Mouse (Mus musculus): ENCODE results near the gene Parp3.
"Not testable (repeated sequence)": the region's sequence is repeated elsewhere in the genome, so short reads cannot be mapped to it uniquely, and the experiment has no call there.

Gene Parp3

DNA sequence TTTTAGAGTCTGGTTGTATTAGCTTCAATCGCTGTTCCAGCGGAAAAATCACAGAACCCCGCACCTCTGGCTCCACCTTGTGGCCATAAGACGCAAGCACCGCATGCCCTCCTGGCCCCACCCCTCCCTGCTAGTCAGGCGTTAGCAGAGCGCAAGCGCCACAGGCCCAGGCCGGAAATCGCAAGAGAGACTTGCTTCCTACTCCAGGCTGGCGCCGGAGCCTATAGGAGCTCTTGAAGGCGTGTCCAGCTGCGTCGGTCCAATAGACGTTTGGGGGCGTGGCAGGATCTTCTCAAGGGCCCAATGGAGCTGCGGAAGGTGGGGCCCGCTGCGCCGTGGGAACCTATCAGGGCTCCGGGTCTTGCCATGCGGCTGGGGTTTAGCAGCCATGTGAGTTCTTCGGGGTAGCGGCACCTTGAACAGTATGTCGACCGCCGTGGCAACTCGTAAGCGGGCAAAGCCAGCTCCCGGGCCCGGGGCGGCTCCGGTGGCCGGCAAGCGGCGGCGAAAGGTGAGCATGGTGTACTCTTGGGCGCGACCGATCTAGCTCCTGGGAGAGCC, at the start of gene Parp3:
Gene Parp3, minus strand, starts transcription at position 26 of the 561 bp plus-strand sequence.
- DNase-seq = peak; percentile 99 to 100

GRCm38 (mm10) chr9:106519909-106520308, 43.2 kb upstream of the Parp3 start:
- DNase-seq = no peak

- no peak for DNase-seq
Observed at GRCm38 (mm10) chr9:106519433-106519832, 42.7 kb upstream of the Parp3 start.

GRCm38 (mm10) chr9:106514273-106514672, 37.5 kb upstream of the Parp3 start, which contains the start of gene Iqcf5:
TSS of gene Iqcf5 (plus strand) at chr9:106514573.
- no peak for DNase-seq

DNA sequence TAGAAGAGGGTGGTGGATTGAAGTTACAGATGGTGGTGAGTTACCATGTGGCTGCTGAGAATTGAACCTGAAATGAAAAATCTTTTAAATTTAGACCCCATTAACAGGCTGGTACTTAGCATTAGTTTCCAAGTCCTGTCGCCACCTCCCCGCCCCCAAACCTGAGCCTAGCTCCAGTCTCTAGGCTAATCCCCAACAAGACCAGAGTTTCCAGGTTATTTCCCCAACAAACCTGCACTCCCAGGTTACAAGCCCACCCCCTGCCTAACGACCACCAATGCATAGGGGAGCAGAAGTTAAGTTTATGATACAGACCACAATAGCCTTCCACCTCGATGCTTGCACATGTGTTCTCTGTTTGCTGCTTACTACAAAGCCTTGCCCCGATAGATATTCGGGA, 36.8 kb upstream of the Parp3 start:
- no peak for DNase-seq

DNA sequence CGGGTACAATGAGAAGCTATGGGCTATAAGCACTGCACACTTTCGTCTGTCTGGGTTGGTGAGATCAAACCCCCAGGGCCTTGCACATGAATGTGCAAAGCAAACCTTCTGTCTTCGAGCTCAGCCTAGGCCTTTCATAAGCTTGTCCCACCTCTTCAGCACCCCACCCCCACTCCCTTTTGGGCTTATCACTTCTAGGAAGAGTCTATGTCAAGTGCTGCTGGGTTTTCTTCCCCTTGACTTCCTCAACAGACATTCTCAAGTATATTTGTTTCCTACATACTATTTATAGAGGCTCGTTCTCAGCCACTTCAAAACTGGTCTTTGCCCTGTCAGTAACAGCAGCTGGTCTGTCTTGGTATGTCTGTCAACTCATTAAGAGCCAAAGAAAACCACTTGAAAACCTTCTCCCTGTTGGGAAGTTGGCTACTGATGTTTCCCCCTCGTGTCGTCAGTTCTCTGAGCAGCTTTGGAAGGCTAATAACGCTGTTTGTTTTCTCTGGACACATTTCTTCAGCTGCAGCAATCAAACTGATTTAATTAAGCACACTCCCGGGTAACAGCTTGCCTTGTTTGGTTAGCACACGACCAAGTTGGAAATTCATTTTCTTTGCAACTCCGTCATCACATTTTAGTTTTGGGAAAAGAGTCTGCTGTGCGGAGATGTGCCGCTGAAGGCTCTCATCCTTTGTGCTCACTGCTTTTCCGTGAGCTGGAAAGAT, 36.1 kb upstream of the Parp3 start:
- no peak for DNase-seq

DNA sequence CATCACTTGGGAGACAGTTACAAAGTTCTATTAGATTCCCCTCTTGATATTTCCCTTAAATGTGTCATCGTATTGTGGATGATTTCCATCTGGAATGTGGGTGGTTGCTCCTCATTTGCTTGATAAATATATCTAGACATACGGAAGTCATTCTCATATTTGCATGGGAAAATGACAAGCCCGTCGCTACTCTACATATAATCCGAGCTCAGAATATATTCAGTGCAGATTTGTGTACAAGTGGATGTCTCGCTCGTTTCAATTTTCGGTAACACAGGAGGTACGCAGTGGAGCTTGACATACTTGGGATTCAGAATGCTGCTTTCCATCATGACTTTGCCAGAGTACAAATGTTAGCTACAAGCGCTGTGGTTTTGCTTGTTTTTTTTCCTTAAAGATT, 32.6 kb upstream of the Parp3 start:
- no peak for DNase-seq

GRCm38 (mm10) chr9:106504246-106504645, 27.5 kb upstream of the Parp3 start:
- DNase-seq = no peak

DNA sequence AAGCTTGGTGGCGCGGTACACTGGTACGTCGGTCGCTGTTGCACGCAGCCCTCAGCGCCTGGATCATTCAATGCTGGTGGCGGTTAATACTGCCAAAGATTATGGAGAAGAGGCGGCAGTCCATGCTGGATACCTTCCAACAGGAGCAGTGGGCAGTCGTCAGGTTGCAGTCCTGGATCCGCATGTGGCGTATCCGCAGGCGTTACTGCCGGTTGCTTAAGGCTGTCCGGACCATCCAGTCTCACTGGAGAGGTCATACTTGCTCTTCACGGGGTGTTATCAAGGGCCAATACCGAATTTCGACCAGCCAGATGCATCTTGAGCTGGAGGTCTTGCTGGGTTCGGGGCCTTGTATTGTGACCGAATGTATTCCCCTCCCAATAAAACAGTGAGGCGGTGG, 25.1 kb upstream of the Parp3 start:
- DNase-seq = no peak

- DNase-seq = no peak
Observed at GRCm38 (mm10) chr9:106499667-106500066, 22.9 kb upstream of the Parp3 start, which contains the start of gene Iqcf1. TSS of gene Iqcf1 (plus strand) at chr9:106499967.

- not testable (repeated sequence) for DNase-seq
Observed at GRCm38 (mm10) chr9:106487602-106488001, 10.9 kb upstream of the Parp3 start.

DNA sequence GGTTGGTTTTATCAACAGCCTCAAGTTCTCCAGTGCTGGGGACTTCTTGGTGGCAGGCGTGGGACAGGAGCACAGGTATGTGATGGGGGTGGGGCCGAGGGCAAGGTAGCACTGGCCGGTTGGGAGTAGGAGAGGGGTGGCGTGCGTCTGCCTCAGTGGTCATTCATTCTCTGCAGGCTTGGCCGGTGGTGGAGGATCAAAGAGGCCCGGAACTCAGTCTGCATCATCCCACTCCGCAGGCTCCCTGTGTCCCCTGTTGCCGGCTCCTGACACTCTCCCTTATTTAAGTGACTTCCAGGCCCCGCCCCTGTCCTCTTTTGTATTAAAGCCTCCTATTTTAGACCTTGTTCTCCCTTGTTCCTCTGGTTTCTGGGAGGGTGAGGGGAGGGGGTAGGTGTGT, 8.3 kb upstream of the Parp3 start:
- DNase-seq = no peak

DNA sequence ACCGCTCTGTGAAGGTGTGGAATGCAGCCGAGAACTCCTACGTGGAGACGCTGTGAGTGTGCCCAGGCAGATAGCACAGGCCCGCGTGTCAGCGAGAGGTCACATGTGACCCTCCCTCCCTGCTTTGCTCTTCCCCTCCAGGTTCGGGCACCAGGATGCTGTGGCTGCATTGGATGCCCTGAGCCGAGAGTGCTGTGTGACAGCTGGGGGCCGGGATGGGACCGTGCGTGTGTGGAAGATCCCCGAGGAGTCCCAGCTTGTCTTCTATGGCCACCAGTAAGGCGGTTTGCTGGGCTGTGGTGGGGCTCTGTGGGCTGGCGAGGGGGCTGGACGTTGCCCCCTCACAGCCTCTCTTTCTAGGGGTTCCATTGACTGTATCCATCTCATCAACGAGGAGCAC, 6.9 kb upstream of the Parp3 start:
- no peak for DNase-seq

- peak in 1 of 2 experiments; percentile 0 for DNase-seq
Observed at GRCm38 (mm10) chr9:106483136-106483535, 6.4 kb upstream of the Parp3 start.

DNA sequence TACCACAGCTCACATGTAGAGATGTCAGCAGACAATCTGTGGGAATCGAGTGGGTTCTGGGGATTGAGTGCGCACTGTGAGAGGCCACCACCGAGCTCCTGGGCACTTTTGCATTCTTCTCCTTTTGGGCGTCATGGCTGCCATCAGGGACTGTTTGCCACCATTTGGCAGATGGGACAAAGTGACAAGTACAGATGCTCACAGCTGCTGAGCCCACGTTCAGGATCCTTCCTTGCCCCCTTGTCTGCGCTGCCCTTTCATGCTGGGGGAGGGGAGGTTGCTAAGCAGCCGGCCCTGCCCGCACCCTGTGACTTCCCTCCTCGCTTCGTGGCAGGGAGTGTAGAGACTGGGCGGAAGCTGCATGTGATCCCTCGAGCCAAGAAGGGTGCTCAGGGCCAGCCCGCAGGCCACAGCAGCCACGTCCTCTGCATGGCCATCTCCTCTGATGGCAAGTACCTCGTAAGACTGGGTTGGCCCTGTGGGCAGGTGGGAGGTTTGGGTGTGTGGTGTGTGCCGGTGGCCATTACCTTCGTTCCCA, 5.9 kb upstream of the Parp3 start:
- DNase-seq = peak in 1 of 2 experiments; percentile 0

DNA sequence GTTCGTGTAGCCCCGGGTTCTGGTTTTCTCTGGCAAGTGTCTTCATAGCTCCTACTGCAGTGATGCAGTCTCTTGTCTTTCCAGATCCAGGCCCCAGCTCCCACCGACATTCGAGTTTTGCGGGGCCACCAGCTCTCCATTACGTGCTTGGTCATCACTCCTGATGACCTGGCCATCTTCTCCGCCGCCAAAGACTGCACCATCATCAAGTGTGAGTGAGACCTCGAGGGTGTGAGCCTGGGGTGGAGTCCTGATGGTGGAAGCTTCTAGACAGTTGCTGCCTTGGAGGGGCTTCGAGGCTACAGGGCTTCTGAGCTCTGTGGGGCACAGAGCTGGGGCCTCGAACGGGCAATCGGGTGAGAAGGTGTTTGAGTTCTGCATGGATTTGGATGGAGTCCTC, 4.9 kb upstream of the Parp3 start:
- no peak for DNase-seq

DNA sequence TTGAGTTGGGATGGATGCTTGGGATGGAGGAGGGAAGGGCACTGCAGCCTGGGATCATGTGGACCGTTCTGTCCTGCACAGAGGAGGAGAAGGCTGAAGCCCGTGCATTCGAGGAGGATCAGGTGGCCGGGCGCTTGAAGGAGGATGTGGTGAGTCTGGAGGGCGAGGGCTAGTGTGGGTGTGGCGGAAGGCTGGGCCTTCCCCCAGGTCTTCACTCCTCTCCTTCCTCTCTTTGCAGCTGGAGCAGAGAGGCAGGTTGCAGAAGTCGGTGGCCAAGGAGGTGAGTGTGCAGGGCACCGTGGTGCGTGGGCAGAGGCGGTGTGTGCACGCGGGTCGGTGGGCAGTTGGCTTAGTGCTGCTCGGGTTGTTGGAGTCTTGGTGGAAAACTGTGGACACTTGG, 4.3 kb upstream of the Parp3 start:
- DNase-seq = no peak

DNA sequence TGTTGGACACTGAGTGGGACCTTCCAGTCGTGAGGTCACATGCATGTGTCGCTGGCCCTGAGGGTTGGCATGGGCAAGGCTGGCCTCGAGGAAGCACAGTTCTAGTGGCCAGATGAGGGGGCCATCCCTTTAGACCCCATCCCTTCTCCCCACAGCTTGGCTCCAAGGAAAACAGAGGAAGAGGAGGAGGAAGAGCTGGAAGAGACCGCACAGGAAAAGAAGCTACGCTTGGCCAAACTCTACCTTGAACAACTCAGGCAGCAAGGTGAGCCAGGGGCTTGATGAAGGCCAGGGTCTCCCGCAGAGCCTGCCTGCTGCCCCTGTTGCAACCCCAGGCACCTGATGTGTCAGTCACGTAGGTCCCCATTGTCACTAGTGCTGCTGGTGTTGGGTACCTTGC, 3.8 kb upstream of the Parp3 start:
- DNase-seq = peak in 1 of 2 experiments; percentile 1

DNA sequence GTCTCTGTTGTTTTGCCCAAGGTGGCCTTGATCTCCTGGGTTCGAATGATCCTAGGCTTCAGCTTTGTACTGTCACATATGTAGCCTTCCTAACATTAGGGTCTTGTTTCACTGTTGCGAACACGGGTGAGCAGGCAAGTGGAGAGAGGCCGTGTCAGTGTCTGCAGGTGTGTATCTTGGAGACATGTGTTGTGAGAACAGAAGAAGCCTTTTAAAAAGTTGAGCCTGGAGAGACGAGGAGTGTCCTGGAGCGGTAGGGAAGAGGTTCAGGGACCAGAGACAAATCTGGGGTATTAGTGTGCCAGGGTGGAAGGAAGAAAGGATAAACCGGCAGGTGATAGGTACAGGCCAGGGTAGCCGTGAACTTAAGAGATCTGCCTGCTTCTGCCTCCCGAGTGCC, 1.4 kb upstream of the Parp3 start:
- DNase-seq = peak in 1 of 2 experiments; percentile 0

DNA sequence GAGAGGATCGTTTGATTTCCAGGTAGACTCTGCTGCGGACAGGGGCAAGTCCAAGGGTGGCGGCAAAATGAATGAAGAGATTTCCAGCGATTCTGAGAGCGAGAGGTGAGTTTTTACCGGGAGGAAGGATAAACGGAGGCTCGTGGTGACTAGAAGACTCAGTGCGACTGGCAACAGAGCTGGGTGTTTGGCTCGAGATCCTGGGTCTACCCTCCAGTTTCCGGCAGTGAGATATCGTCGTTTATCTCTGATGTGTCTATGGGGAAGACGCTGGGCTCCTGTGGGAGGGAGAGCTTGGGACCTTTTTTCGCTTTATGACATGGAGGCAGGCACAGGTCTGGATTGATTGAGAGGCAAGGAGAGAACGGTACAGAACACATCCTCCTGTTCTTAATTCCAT, 900 bp upstream of the Parp3 start:
- DNase-seq = peak in 1 of 2 experiments; percentile 1

DNA sequence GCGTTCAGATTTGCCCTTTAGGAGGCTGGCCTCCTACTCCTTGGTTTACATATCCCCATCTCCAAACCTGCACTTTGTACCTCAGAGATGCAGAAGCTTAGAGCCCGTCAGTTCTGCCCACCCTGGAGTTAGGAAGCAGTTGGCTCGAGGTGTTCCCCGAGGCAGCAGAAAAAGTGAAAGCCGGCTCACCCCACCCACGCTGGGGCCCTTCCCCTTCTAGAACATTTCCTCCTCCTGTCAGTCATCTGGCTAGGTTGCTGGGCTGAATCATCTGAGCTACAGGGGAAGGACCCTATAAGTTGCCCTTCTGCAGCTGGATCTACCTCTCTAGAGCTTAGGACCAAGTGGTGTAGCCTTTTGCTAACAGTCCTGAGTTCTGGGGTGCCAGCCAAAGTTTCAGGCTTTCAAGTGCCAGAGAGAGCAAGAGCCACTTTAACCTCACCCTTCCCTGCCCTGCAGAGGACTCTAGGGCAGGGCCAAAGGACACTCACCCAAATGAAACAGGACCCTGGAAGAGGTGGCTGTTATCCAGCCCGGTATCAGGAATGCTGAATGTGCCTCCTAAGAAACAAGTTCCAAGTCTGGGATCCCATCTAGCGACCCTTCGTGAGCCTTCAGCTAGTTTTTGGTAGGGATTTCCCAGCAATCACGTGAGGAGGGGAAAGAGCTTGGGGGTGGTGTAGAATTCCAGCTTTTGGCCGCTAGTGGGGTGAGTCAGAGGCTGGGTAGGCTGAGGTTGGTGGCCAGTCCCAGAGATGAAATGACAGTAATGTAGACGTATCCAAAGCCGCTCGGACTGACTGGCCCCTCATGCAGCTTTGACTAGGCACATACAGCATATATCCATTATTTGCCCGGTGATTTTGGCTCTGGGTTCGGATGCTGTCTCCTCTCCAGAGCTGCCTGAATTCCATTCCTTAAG, 486 bp downstream of the Parp3 start:
- peak; percentile 74 for DNase-seq

- no peak for DNase-seq
Observed at GRCm38 (mm10) chr9:106475663-106476001, 1.1 kb downstream of the Parp3 start, which contains the start of gene Rrp9. TSS of gene Rrp9 (plus strand) at chr9:106475963.

- DNase-seq = peak in 1 of 2 experiments; percentile 35
Observed at GRCm38 (mm10) chr9:106475046-106475445, 1.7 kb downstream of the Parp3 start.

All from kidney, adult 8-10 months (tissue).